Mouse (Mus musculus) heart, embryonic 11.5 days (tissue): ENCODE measurements around the gene BB287469. TPM values are rescaled to one million over a fixed set of nuclear protein-coding genes. Genes with fewer than 3 reads are reported as not detected.
"Not testable (repeated sequence)": the region's sequence is repeated elsewhere in the genome, so short reads cannot be mapped to it uniquely, and the experiment has no call there.

ENCODE experiments used
- ATAC-seq: fragments of 200-750 bp; cut with Nextera tagmentation; replicated peaks from 2 replicates; pipeline ENCODE4 v1.8.0; 2017; ENCODE audit warnings: moderate library complexity; ENCODE audit not compliant: insufficient number of reproducible peaks, low FRiP score, low TSS enrichment
- H3K27ac ChIP-seq: fragments of 300-500 bp; sonication (generic); 2 replicates; pipeline ENCODE4 v1.5.1; 2014; ENCODE audit warnings: mild to moderate bottlenecking, low read depth, low read length
- H3K27me3 ChIP-seq: fragments of 300-500 bp; sonication (generic); 2 replicates; pipeline ENCODE4 v1.6.1; 2014; ENCODE audit warnings: mild to moderate bottlenecking, low read length, mixed read lengths; ENCODE audit not compliant: control insufficient read depth, insufficient read depth
- H3K36me3 ChIP-seq: fragments of 300-500 bp; sonication (generic); 2 replicates; pipeline ENCODE4 v1.6.1; 2014; ENCODE audit warnings: mild to moderate bottlenecking, low read length, moderate library complexity, mixed read lengths; ENCODE audit not compliant: control insufficient read depth, insufficient read depth
- H3K4me1 ChIP-seq: fragments of 300-500 bp; sonication (generic); 2 replicates; pipeline ENCODE4 v1.6.1; 2014; ENCODE audit warnings: low read length; ENCODE audit not compliant: control insufficient read depth, insufficient read depth
- H3K4me2 ChIP-seq: fragments of 300-500 bp; sonication (generic); 2 replicates; pipeline ENCODE4 v1.6.1; 2014; ENCODE audit warnings: mild to moderate bottlenecking, moderate library complexity
- H3K4me3 ChIP-seq: fragments of 300-500 bp; sonication (generic); 2 replicates; pipeline ENCODE4 v1.5.1; 2014; ENCODE audit warnings: low read depth, low read length
- H3K9ac ChIP-seq: fragments of 300-500 bp; sonication (generic); 2 replicates; pipeline ENCODE4 v1.6.1; 2014; ENCODE audit warnings: mild to moderate bottlenecking, low read depth, low read length, moderate library complexity
- H3K9me3 ChIP-seq: fragments of 300-500 bp; sonication (generic); replicated peaks from 2 replicates; pipeline ENCODE4 v1.6.1; 2016; ENCODE audit warnings: low read length; ENCODE audit not compliant: control insufficient read depth
- WGBS: fragments of 180-500 bp; shearing (Covaris S2); extraction: QIAGEN DNeasy Blood & Tissue Kit; methylation state at CpG from one replicate; pipeline ENCODE4 v1.1.7; 2014; ENCODE audit not compliant: insufficient replicate concordance; 5-methylcytosine and 5-hydroxymethylcytosine counted together
- polyA plus RNA-seq: library from polyadenylated mRNA; unstranded; fragments of >200 nt; fragmentation: Nextera tagmentation; extraction: Ambion mirVana; gene quantifications from 2 replicates; pipeline ENCODE4 v1.2.1, GENCODE M21; 2014

BB287469 gene
- polyA plus RNA-seq = not detected in 2 replicates

DNA sequence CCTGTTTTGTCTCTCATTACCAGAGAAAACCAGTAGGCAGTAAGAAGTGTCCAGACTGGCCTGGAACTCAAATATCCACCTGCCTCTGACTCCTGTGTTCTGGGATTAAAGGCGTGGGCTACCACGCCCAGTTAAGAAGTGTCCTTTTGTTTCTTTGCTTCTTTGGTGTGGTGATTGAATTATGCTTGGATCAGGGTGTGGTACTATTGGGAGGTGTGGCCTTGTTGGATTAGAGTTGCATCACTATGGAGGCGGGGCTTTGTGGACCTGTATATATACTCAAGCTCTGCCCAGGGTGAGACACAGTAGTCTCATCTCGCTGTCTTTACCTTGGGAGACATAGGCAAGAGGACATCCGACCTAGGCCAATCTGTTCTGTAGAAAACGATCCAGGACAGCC lies at the start of gene BB287469:
TSS of gene BB287469 (plus strand) at position 301 of the 400 bp plus-strand sequence.
- WGBS = 82% methylated on average over 5 of the region's 6 CpGs
- H3K4me3 ChIP-seq, H3K36me3 ChIP-seq, H3K27me3 ChIP-seq, H3K27ac ChIP-seq, ATAC-seq, H3K4me1 ChIP-seq, H3K4me2 ChIP-seq, H3K9me3 ChIP-seq, H3K9ac ChIP-seq: not testable (repeated sequence)

DNA sequence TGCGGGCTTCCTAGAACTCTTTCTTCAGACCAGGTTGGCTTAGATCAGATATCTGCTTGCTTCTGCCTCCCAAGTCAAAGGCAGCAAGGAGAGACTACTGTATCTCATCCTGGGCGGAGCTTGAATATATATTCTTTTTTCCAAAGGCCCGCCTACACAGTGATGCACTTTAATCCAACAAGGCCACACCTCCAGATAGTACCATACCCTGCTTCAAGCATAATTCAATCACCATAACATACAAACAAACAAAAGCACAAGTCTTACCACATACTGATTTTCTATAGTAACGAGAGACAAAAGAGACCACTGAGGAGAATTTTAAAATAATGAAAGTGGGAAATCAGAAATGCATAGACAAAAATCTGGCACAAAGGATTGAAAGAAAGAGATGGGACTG lies 40.7 kb upstream of the BB287469 start, which contains the start of gene Gm21319:
TSS of gene Gm21319 (minus strand) at position 101 of the 400 bp plus-strand sequence.
- H3K27ac ChIP-seq, H3K27me3 ChIP-seq, ATAC-seq, H3K9me3 ChIP-seq, H3K36me3 ChIP-seq, H3K4me3 ChIP-seq, H3K9ac ChIP-seq, H3K4me1 ChIP-seq, H3K4me2 ChIP-seq: not testable (repeated sequence)
- WGBS = 82% methylated on average over 4 of the region's 4 CpGs

- not testable (repeated sequence) for H3K9ac ChIP-seq, ATAC-seq, H3K36me3 ChIP-seq, H3K4me1 ChIP-seq, H3K4me3 ChIP-seq, H3K27ac ChIP-seq, H3K27me3 ChIP-seq, H3K4me2 ChIP-seq, H3K9me3 ChIP-seq
- 70% methylated on average over 1 of the region's 1 CpGs for WGBS
Measured at GRCm38 (mm10) chr12:87795212-87795611, 21.2 kb upstream of the BB287469 start, which contains the start of gene Gm21936. Gene Gm21936, plus strand, starts transcription at chr12:87795512.

DNA sequence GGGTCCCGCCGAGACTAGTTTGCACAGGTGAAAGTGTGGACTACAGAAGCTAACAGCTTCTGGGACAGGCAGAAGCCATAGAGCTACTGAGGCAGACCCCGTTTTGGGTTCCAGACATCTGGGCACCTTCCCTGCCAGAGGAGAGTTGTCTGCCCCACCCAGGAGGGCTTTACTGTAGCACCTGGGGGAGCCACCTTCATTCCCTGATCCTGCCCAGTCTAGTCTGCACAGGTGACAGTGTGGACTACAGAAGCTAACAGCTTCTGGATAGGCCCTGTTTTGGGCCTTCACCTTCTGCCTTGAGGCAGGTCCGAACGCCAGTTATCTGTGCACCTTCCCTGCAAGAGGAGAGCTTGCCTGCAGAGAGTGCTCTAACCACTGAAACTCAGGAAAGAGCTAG lies 18.4 kb upstream of the BB287469 start:
- H3K27me3 ChIP-seq, H3K9ac ChIP-seq, H3K4me1 ChIP-seq, H3K36me3 ChIP-seq, H3K4me2 ChIP-seq, H3K4me3 ChIP-seq, H3K27ac ChIP-seq, H3K9me3 ChIP-seq, ATAC-seq: not testable (repeated sequence)
- 86% methylated on average over 5 of the region's 5 CpGs for WGBS

DNA sequence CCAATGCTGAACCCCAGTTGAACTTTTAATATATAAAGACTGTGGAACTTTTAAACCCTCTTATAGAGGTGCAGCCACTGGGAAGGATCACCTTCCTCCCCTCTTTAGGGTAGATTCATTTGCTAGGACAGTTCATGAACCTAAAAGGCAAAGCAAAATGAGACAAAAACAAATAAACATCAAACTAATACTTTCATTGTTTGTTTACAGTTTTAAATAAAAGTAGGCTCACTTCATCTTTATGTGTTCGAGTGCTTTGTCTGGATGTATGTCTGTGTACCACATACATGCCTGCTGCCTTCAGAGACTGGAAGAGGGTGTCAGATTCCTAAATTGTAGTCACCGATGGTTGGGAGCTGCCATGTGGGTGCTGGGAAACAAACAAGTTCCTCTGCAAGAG lies 25.9 kb downstream of the BB287469 start, which contains the start of gene Gm2001:
TSS of gene Gm2001 (minus strand) at position 101 of the 400 bp plus-strand sequence.
- not testable (repeated sequence) for ATAC-seq, H3K27me3 ChIP-seq, H3K4me1 ChIP-seq, H3K27ac ChIP-seq, H3K36me3 ChIP-seq, H3K9me3 ChIP-seq, H3K4me2 ChIP-seq, H3K4me3 ChIP-seq, H3K9ac ChIP-seq
- 54% methylated on average over 1 of the region's 2 CpGs for WGBS

GRCm38 (mm10) chr12:87850657-87851056 lies 34.3 kb downstream of the BB287469 start:
- no CpG with 5 or more reads among the region's 2 CpGs for WGBS
- not testable (repeated sequence) for H3K4me3 ChIP-seq, H3K27ac ChIP-seq, H3K4me1 ChIP-seq, H3K9me3 ChIP-seq, H3K9ac ChIP-seq, H3K36me3 ChIP-seq, H3K4me2 ChIP-seq, ATAC-seq, H3K27me3 ChIP-seq

- not testable (repeated sequence) for H3K4me2 ChIP-seq, H3K27ac ChIP-seq, ATAC-seq, H3K27me3 ChIP-seq, H3K9ac ChIP-seq, H3K9me3 ChIP-seq, H3K36me3 ChIP-seq, H3K4me1 ChIP-seq, H3K4me3 ChIP-seq
- 86% methylated on average over 1 of the region's 1 CpGs for WGBS
Measured at GRCm38 (mm10) chr12:87856067-87856466, 39.7 kb downstream of the BB287469 start.

GRCm38 (mm10) chr12:87861740-87862692 lies 45.6 kb downstream of the BB287469 start:
- H3K27ac ChIP-seq, H3K27me3 ChIP-seq, H3K9me3 ChIP-seq, H3K4me3 ChIP-seq, H3K4me1 ChIP-seq, H3K9ac ChIP-seq, H3K36me3 ChIP-seq, H3K4me2 ChIP-seq: not testable (repeated sequence)
- ATAC-seq = peak; percentile 8; the same call in 1 of the 2 replicates
- 77% methylated on average over 23 of the region's 23 CpGs for WGBS
